Mouse (Mus musculus) megakaryocyte, embryonic 14.5 days (primary cell): Measurements from ENCODE around the gene Gm4744. TPM values are rescaled to one million over a fixed set of nuclear protein-coding genes. Genes with fewer than 3 reads are reported as not detected.
"Not testable (repeated sequence)": the region's sequence is repeated elsewhere in the genome, so short reads cannot be mapped to it uniquely, and the experiment has no call there.

Source experiments
- H3K27me3 ChIP-seq: replicated peaks from 2 replicates; pipeline ENCODE3; 2012; ENCODE audit warnings: inconsistent platforms
- H3K36me3 ChIP-seq: replicated peaks from 2 replicates; pipeline ENCODE3; 2012; ENCODE audit warnings: low read length, inconsistent platforms, mixed read lengths
- H3K4me1 ChIP-seq: 2 replicates; pipeline ENCODE4 v1.6.1; 2012; ENCODE audit warnings: inconsistent platforms
- H3K4me3 ChIP-seq: replicated peaks from 2 replicates; pipeline ENCODE3; 2012; ENCODE audit warnings: moderate library complexity, mild to moderate bottlenecking, inconsistent platforms
- H3K9me3 ChIP-seq: 2 replicates; pipeline ENCODE4 v1.6.1; 2012; ENCODE audit warnings: inconsistent platforms
- FLI1 ChIP-seq: IDR thresholded peaks from 2 replicates; pipeline ENCODE4 v1.6.1; 2012; ENCODE audit warnings: low read length, inconsistent platforms, mixed read lengths
- GATA1 ChIP-seq: IDR thresholded peaks from 3 replicates; pipeline ENCODE4 v1.6.1; 2012; ENCODE audit warnings: mixed read lengths, low read length, inconsistent platforms, borderline replicate concordance
- polyA plus RNA-seq: library from polyadenylated mRNA; stranded (reverse); fragments of >175 nt; gene quantifications from 2 replicates; pipeline ENCODE4 v1.2.3, GENCODE M21; 2012; ENCODE audit warnings: low replicate concordance; ENCODE audit not compliant: insufficient read depth

The Gm4744 gene
- not detected in 2 replicates for polyA plus RNA-seq

GRCm38 (mm10) chr6:40951770-40952169, at the start of gene Gm4744:
Gene Gm4744 (minus strand): TSS chr6:40951870.
- Histone ChIP-seq H3K4me1 (no peaks in the 10 kb centered on the region), H3K4me3 (no peak within 1 kb of the TSS), H3K9me3 (no peaks in the 10 kb centered on the region), H3K36me3 (no peaks in the 10 kb centered on the region), H3K27me3 (no peaks in the 10 kb centered on the region)
- TF ChIP-seq FLI1 (no peak), GATA1 (no peak)

GRCm38 (mm10) chr6:40999379-40999778, 47.7 kb upstream of the Gm4744 start, which contains the start of gene Gm2663:
Gene Gm2663 (minus strand): TSS chr6:40999479.
- H3K4me1 ChIP-seq, H3K27me3 ChIP-seq, H3K4me3 ChIP-seq, H3K36me3 ChIP-seq, H3K9me3 ChIP-seq: not testable (repeated sequence)

GRCm38 (mm10) chr6:40964454-40964853, 12.8 kb upstream of the Gm4744 start, which contains the start of gene 1810009J06Rik:
Gene 1810009J06Rik (plus strand): TSS chr6:40964754.
- H3K27me3 ChIP-seq, H3K4me1 ChIP-seq, H3K9me3 ChIP-seq, H3K36me3 ChIP-seq, H3K4me3 ChIP-seq: not testable (repeated sequence)

GRCm38 (mm10) chr6:40953716-40954115, 2.0 kb upstream of the Gm4744 start:
- Histone ChIP-seq H3K4me3 (no peak overlapping the region), H3K4me1 (no peaks in the 10 kb centered on the region), H3K27me3 (no peaks in the 10 kb centered on the region), H3K36me3 (no peaks in the 10 kb centered on the region), H3K9me3 (peaks cover 5% of the 10 kb centered on the region; the same call in 1 of the 2 replicates)
- TF ChIP-seq GATA1 = no peak

DNA sequence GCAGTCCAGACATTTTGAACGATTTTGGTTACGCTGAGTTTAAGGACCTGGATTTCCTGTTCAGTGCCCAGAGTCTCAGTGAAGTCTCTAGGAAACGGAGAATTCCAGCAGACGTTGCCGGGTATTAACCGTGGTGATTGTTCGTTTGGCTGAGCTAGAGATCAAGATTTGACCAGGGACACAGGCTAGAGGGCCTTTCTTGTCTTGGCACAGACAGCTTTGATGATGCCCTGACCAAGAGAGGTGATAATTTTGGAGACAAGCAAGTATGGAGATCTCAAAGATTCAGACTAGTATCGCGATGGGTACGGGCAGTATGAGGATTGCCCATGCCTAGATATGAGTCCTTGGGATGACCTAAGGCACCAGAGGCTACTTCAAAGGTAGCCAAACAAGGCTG, 11.2 kb downstream of the Gm4744 start, which contains the start of gene 1700074P13Rik:
1700074P13Rik (minus strand) TSS at position 101 of the 400 bp plus-strand sequence.
- no peaks in the 10 kb centered on the region for H3K4me1 ChIP-seq
- H3K9me3 ChIP-seq = no peaks in the 10 kb centered on the region
- no peaks in the 10 kb centered on the region for H3K36me3 ChIP-seq
- H3K27me3 ChIP-seq = no peaks in the 10 kb centered on the region
- H3K4me3 ChIP-seq = no peak within 1 kb of the TSS
- TF ChIP-seq GATA1 (no peak), FLI1 (no peak)

DNA sequence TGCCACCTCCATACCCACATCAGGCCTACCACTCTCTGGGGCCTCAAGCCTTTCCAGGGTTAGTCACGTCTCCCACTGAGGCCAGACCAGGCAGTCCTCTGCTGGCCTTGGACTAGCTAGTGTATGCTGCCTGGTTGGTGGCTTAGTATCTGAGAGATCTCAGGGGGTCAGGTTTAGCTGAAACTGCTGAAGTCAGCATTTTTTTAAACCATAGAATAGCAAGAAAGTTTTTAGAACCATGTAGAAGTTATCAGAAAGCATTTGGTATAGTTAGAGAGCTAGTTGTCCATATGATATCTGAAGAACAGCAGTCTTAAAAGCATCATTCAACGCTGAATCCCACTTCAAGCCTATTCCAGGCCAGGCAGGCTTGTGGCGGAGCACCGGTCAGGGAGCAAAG, 31.7 kb downstream of the Gm4744 start:
- Histone ChIP-seq H3K4me3 (no peak overlapping the region), H3K9me3 (no peaks in the 10 kb centered on the region), H3K36me3 (no peaks in the 10 kb centered on the region), H3K4me1 (no peaks in the 10 kb centered on the region), H3K27me3 (no peaks in the 10 kb centered on the region)
- no peak for TF ChIP-seq FLI1
- TF ChIP-seq GATA1 = no peak

DNA sequence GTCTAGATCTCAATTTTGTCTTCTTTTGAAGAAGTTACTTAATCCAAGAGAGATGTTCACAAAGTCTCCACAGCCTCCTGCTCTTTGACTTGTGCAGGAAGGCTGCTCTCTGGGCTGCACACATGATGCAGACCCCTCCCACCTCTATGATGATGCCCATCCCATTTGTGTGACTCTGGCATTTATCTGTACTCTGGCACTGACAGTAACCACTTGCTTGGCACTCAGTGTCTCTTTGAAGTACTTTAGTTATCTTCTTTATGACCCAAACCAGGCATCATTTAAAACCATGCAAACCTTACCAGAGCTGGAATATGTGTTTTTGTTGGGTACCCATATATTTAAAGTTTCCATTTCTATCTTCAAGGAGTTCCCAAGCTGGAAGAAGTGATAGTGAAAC, 51.4 kb downstream of the Gm4744 start, which contains the start of gene Prss58:
Prss58 (minus strand) TSS at position 101 of the 400 bp plus-strand sequence.
- Histone ChIP-seq H3K36me3 (no peaks in the 10 kb centered on the region), H3K9me3 (no peaks in the 10 kb centered on the region), H3K4me1 (peaks cover 5% of the 10 kb centered on the region; the same call in 1 of the 2 replicates), H3K4me3 (no peak within 1 kb of the TSS), H3K27me3 (no peaks in the 10 kb centered on the region)
- TF ChIP-seq GATA1 (no peak), FLI1 (no peak)

Other genes with a start within 250 kb of the Gm4744 start
- gene Moxd2, start 64.4 kb downstream of the Gm4744 start, polyA plus RNA-seq = not detected in 2 replicates
- gene Prss58, start 51.5 kb downstream of the Gm4744 start, polyA plus RNA-seq = not detected in 2 replicates
- gene 1700074P13Rik, start 11.3 kb downstream of the Gm4744 start, polyA plus RNA-seq = not detected in 2 replicates
- gene 1810009J06Rik, start 12.9 kb upstream of the Gm4744 start, polyA plus RNA-seq = not detected in 2 replicates
- gene Gm2663, start 47.6 kb upstream of the Gm4744 start, polyA plus RNA-seq = not detected in 2 replicates
- gene 2210010C04Rik, start 83.6 kb upstream of the Gm4744 start, polyA plus RNA-seq = not detected in 2 replicates